Mouse (Mus musculus): Measurements from ENCODE around the gene Cited4. TPM values are rescaled to one million over a fixed set of nuclear protein-coding genes. Genes with fewer than 3 reads are reported as not detected.

Cited4 gene
- polyA plus RNA-seq, 1 experiment from 2014 or later: 1.3 TPM

- ATAC-seq (ENCODE audit: insufficient number of reproducible peaks, insufficient read depth, low FRiP score, low TSS enrichment, low read depth): no peak
These were observed 1.8 kb upstream of the Cited4 start for GRCm38 (mm10) chr4:120664601-120665000.

GRCm38 (mm10) chr4:120665144-120665700 lies 1.1 kb upstream of the Cited4 start:
- Histone ChIP-seq H3K27me3 (peaks cover 45% of the 10 kb centered on the region), H3K4me1 (peaks cover 15% of the 10 kb centered on the region)

More at GRCm38 (mm10) chr4:120664601-120665000, 1.8 kb upstream of the Cited4 start:
- WGBS: 80% methylated on average over 2 of the region's 2 CpGs
- H3K4me2 ChIP-seq: no peak overlapping the region
- H3K9me3 ChIP-seq: no peaks in the 10 kb centered on the region
- no peak overlapping the region for H3K9ac ChIP-seq
- no peak overlapping the region for H3K27ac ChIP-seq
- H3K4me1 ChIP-seq: peaks cover 15% of the 10 kb centered on the region
- H3K4me3 ChIP-seq: no peak overlapping the region
- no peaks in the 10 kb centered on the region for H3K36me3 ChIP-seq
- peaks cover 45% of the 10 kb centered on the region for H3K27me3 ChIP-seq

GRCm38 (mm10) chr4:120665782-120666181 lies 590 bp upstream of the Cited4 start:
- Histone ChIP-seq H3K4me1 (peaks cover 15% of the 10 kb centered on the region), H3K4me2 (peak overlapping the region; percentile 100; the same call in 1 of the 2 replicates), H3K27ac (no peak overlapping the region), H3K27me3 (peaks cover 50% of the 10 kb centered on the region), H3K4me3 (no peak overlapping the region), H3K9ac (no peak overlapping the region), H3K9me3 (no peaks in the 10 kb centered on the region), H3K36me3 (no peaks in the 10 kb centered on the region)
- 60% methylated on average over 7 of the region's 7 CpGs for WGBS
- ATAC-seq (ENCODE audit: insufficient number of reproducible peaks, insufficient read depth, low FRiP score, low TSS enrichment, low read depth): no peak

More at GRCm38 (mm10) chr4:120665144-120665700, 1.1 kb upstream of the Cited4 start:
- 23% methylated on average over 4 of the region's 4 CpGs for WGBS
- no peak overlapping the region for H3K4me3 ChIP-seq
- no peak overlapping the region for H3K9ac ChIP-seq
- no peaks in the 10 kb centered on the region for H3K36me3 ChIP-seq
- no peak overlapping the region for H3K27ac ChIP-seq
- no peak for ATAC-seq (ENCODE audit: insufficient number of reproducible peaks, insufficient read depth, low FRiP score, low TSS enrichment, low read depth)
- H3K4me2 ChIP-seq: no peak overlapping the region
- H3K9me3 ChIP-seq: no peaks in the 10 kb centered on the region

- WGBS: under 1% methylated on average over 49 of the region's 50 CpGs
- H3K9ac ChIP-seq: peak overlapping the region; percentile 67
- H3K4me1 ChIP-seq: peaks cover 15% of the 10 kb centered on the region
- ATAC-seq (ENCODE audit: insufficient number of reproducible peaks, insufficient read depth, low FRiP score, low TSS enrichment, low read depth): peak; percentile 40
- H3K4me3 ChIP-seq: peak overlapping the region; percentile 58
- peak overlapping the region; percentile 100 for H3K4me2 ChIP-seq
- no peaks in the 10 kb centered on the region for H3K9me3 ChIP-seq
- peaks cover 56% of the 10 kb centered on the region for H3K27me3 ChIP-seq
- H3K36me3 ChIP-seq: no peaks in the 10 kb centered on the region
- no peak overlapping the region for H3K27ac ChIP-seq
These were observed 701 bp downstream of the Cited4 start for GRCm38 (mm10) chr4:120667045-120667501.

GRCm38 (mm10) chr4:120667555-120667954 lies 1.2 kb downstream of the Cited4 start:
- Histone ChIP-seq H3K27me3 (peaks cover 59% of the 10 kb centered on the region), H3K36me3 (no peaks in the 10 kb centered on the region), H3K4me2 (peak overlapping the region; percentile 100), H3K9ac (peak overlapping the region; percentile 67), H3K27ac (no peak overlapping the region), H3K9me3 (no peaks in the 10 kb centered on the region), H3K4me3 (peak overlapping the region; percentile 58), H3K4me1 (peaks cover 15% of the 10 kb centered on the region)
- ATAC-seq (ENCODE audit: insufficient number of reproducible peaks, insufficient read depth, low FRiP score, low TSS enrichment, low read depth): no peak
- 9% methylated on average over 10 of the region's 10 CpGs for WGBS

GRCm38 (mm10) chr4:120668551-120668950 lies 2.2 kb downstream of the Cited4 start:
- Histone ChIP-seq H3K4me1 (peaks cover 15% of the 10 kb centered on the region), H3K27ac (no peak overlapping the region), H3K4me3 (no peak overlapping the region), H3K36me3 (no peaks in the 10 kb centered on the region), H3K4me2 (no peak overlapping the region), H3K27me3 (peaks cover 59% of the 10 kb centered on the region), H3K9me3 (no peaks in the 10 kb centered on the region), H3K9ac (no peak overlapping the region)
- 86% methylated on average over 4 of the region's 4 CpGs for WGBS
- no peak for ATAC-seq (ENCODE audit: insufficient number of reproducible peaks, insufficient read depth, low FRiP score, low TSS enrichment, low read depth)

- ATAC-seq (ENCODE audit: insufficient number of reproducible peaks, insufficient read depth, low FRiP score, low TSS enrichment, low read depth): no peak
- peaks cover 59% of the 10 kb centered on the region for H3K27me3 ChIP-seq
- H3K4me3 ChIP-seq: no peak overlapping the region
- no peak overlapping the region for H3K9ac ChIP-seq
- H3K9me3 ChIP-seq: no peaks in the 10 kb centered on the region
- H3K4me2 ChIP-seq: no peak overlapping the region
- H3K36me3 ChIP-seq: no peaks in the 10 kb centered on the region
- peaks cover 15% of the 10 kb centered on the region for H3K4me1 ChIP-seq
- H3K27ac ChIP-seq: no peak overlapping the region
- WGBS: 75% methylated on average over 5 of the region's 5 CpGs
These were observed 3.2 kb downstream of the Cited4 start for GRCm38 (mm10) chr4:120669585-120669984.

GRCm38 (mm10) chr4:120671046-120671445 lies 4.7 kb downstream of the Cited4 start:
- H3K4me3 ChIP-seq: no peak overlapping the region
- H3K9me3 ChIP-seq: no peaks in the 10 kb centered on the region
- no peaks in the 10 kb centered on the region for H3K36me3 ChIP-seq
- H3K27ac ChIP-seq: no peak overlapping the region
- WGBS: 45% methylated on average over 12 of the region's 12 CpGs
- peaks cover 50% of the 10 kb centered on the region for H3K27me3 ChIP-seq
- no peak for ATAC-seq (ENCODE audit: insufficient number of reproducible peaks, insufficient read depth, low FRiP score, low TSS enrichment, low read depth)
- no peak overlapping the region for H3K4me2 ChIP-seq
- peaks cover 15% of the 10 kb centered on the region for H3K4me1 ChIP-seq
- H3K9ac ChIP-seq: no peak overlapping the region

GRCm38 (mm10) chr4:120673606-120674005 lies 7.2 kb downstream of the Cited4 start:
- H3K4me1 ChIP-seq: no peaks in the 10 kb centered on the region
- no peak overlapping the region for H3K4me2 ChIP-seq
- peaks cover 24% of the 10 kb centered on the region for H3K27me3 ChIP-seq
- H3K9me3 ChIP-seq: no peaks in the 10 kb centered on the region
- 85% methylated on average over 3 of the region's 3 CpGs for WGBS
- no peak overlapping the region for H3K4me3 ChIP-seq
- H3K36me3 ChIP-seq: no peaks in the 10 kb centered on the region
- H3K27ac ChIP-seq: no peak overlapping the region
- no peak for ATAC-seq (ENCODE audit: insufficient number of reproducible peaks, insufficient read depth, low FRiP score, low TSS enrichment, low read depth)
- no peak overlapping the region for H3K9ac ChIP-seq

GRCm38 (mm10) chr4:120674775-120675451 lies 8.5 kb downstream of the Cited4 start:
- Histone ChIP-seq H3K36me3 (no peaks in the 10 kb centered on the region), H3K9me3 (no peaks in the 10 kb centered on the region), H3K4me1 (no peaks in the 10 kb centered on the region), H3K9ac (no peak overlapping the region), H3K4me2 (no peak overlapping the region), H3K27me3 (peaks cover 17% of the 10 kb centered on the region; the same call in 1 of the 2 replicates), H3K27ac (no peak overlapping the region), H3K4me3 (no peak overlapping the region)
- WGBS: 81% methylated on average over 8 of the region's 8 CpGs
- ATAC-seq (ENCODE audit: insufficient number of reproducible peaks, insufficient read depth, low FRiP score, low TSS enrichment, low read depth): no peak

- H3K4me1 ChIP-seq: no peaks in the 10 kb centered on the region
- no peak overlapping the region for H3K4me2 ChIP-seq
- WGBS: 73% methylated on average over 2 of the region's 2 CpGs
- no peak for ATAC-seq (ENCODE audit: insufficient number of reproducible peaks, insufficient read depth, low FRiP score, low TSS enrichment, low read depth)
- H3K9me3 ChIP-seq: no peaks in the 10 kb centered on the region
- H3K4me3 ChIP-seq: no peak overlapping the region
- no peak overlapping the region for H3K27ac ChIP-seq
- no peak overlapping the region for H3K9ac ChIP-seq
- no peaks in the 10 kb centered on the region for H3K36me3 ChIP-seq
- H3K27me3 ChIP-seq: peaks cover 14% of the 10 kb centered on the region; the same call in 1 of the 2 replicates
These were observed 9.3 kb downstream of the Cited4 start for GRCm38 (mm10) chr4:120675640-120676039.

GRCm38 (mm10) chr4:120680953-120681352 lies 14.6 kb downstream of the Cited4 start:
- Histone ChIP-seq H3K27ac (no peak overlapping the region), H3K4me1 (0 out of 2 replicates have a peak, but pooled peaks cover 3% of the 10 kb centered on the region), H3K4me2 (no peak overlapping the region), H3K36me3 (no peaks in the 10 kb centered on the region), H3K4me3 (no peak overlapping the region), H3K9me3 (no peaks in the 10 kb centered on the region), H3K9ac (no peak overlapping the region), H3K27me3 (no peaks in the 10 kb centered on the region)
- 55% methylated on average over 7 of the region's 7 CpGs for WGBS
- no peak for ATAC-seq (ENCODE audit: insufficient number of reproducible peaks, insufficient read depth, low FRiP score, low TSS enrichment, low read depth)
